Mouse (Mus musculus) neural tube, embryonic 10.5 days (tissue): Measurements from ENCODE around the gene Cgas.
A peak's percentile ranks its signal among the peaks of the same experiment; 100 is the strongest.
"Not testable (repeated sequence)": the region's sequence is repeated elsewhere in the genome, so short reads cannot be mapped to it uniquely, and the experiment has no call there.

Experiments used
- DNase-seq: peaks from one replicate; pipeline ENCODE4 v3.0.0-alpha.2; 2017; ENCODE audit warnings: low spot score; ENCODE audit errors: extremely low spot score

The Cgas gene

DNA sequence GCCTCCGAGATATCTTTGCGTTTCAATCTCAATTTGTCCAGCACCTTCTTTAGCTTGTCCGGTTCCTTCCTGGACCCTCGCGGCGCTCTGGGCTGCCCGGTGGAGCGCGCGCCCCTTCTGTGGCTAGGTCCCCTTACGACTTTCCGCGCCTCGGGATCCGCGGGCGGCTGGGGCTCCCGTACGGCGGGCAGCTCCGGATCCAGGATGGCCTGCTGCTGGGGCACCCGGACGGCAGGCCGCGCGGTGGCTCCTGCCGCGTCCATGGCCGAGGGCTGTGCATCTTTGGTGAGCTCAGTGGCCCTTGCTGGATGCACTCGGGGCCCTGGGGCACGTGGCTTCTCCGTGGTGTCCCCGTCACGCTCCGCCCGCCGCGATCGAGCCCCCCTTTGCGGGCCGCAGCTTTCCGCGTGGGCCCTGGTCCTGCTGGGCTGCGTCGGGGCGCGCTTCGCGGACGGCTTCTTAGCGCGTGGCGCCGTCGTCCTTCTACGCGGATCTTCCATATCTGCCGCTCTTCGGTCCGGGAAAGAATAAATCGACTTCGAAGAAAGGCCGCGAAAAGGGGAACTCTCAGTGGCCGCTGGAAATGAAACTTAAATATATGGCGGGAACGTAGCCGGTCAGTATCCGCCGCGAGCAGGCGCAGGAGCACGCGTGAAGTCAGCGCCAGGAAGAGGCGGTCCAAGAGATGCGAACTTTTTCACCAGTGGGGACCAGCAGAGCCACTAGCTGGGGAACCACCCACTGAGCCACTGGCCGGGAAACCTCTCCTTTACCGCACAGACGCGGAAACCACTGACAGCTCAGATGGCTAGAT, at the start of gene Cgas:
TSS of gene Cgas (minus strand) at position 659 of the 814 bp plus-strand sequence.
- peak; percentile 65 for DNase-seq

DNA sequence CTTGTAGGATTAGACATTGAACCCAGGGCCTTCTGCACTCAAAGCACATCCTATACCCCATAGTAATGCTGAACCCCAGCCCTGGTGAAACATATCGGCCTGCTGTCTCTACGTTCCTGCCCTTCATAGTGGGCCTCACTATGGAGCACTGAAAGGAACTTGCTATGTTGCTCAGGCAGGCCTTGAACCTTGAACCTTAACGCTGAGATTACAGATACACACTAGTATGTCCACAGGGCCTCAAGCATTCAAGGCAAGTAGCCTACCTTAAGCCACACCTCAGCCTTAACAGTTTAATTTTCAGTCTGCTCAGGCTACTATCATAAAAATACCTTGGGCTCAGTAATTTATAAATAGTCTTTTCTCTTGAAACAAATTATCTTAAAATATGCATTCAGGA, 49.2 kb upstream of the Cgas start:
- DNase-seq: no peak

DNA sequence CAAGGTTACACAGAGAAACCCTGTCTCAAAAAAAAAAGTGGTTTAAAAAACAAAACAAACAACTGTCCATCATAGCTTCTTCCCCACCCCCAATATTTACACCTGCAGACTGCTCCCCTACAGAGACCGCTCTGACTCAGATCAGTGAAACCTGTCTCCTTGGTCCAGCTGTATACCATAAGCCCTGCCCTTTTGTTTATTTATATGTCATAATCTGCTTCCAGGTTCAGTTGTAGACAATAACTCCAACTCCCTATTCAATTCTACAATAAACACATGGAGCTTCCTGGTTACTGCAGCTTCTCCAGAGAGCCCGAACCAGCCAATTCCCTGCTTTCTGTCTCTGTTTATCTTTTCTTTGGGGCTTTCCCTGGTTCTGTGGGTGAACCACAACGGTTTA, 48.1 kb upstream of the Cgas start:
- no peak for DNase-seq

DNA sequence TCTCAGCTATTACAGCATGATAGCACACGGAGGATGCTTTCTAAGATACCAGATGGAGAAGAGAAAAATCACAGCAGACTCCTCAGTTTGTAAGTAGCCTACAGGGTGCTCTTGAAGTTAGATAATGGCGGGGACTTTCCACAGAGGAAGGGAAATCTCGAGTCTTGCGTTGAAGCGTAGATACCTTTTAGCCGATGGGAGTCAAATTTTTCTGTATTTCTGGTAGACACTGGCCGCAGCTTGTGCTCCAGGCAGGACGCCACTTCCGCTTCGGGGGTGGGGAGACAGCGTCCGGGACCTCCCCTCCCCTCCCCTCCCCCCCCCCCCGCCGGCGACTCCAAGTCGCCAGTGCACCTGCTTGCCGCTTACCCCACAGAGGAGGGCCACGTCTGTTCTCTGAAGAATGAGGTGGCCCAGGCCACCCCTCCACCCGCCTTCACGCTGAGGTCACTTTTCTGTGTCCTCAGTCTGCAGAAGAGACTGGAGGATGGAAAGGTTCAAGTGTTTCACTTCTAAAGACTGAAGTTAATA, 45.9 kb upstream of the Cgas start, which contains the start of gene Eef1a1:
TSS of gene Eef1a1 (minus strand) at position 262 of the 531 bp plus-strand sequence.
- peak; percentile 52 for DNase-seq

DNA sequence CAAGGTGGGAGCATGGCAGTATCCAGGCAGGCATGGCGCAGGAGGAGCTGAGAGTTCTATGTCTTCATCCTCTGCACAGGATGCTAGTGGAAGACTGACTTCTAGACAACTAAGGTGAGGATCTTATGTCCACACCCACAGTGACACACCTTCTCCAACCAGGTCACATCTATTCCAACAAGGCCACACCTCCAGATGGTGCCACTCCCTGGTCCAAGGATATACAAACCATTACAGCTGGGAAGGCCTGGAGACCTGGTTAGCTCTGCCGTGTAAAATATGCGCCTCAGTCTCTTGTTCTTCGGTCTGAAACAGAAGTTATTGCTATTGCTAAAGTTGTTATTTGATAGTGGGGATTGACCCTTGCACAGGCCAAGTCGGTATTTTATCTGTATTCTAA, 45.0 kb upstream of the Cgas start:
- not testable (repeated sequence) for DNase-seq

DNA sequence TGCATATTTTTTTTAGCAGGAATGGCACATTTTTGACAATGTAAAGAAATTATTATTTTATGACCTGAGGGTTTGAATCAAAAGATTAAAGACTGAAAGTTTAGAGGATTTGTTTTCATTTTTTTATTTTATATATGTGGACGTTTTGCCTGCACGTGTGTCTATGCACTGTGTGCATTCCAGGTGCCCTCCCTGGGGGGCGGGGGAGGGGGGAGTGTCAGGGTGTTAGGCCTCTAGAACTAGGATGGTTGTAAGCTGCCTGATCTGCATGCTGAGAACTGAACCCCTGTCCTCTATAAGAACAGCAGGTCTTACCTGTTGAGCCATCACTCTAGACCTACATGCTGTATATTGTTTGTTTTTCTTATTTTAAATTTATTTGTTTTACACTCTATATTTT, 41.6 kb upstream of the Cgas start:
- DNase-seq: no peak

DNA sequence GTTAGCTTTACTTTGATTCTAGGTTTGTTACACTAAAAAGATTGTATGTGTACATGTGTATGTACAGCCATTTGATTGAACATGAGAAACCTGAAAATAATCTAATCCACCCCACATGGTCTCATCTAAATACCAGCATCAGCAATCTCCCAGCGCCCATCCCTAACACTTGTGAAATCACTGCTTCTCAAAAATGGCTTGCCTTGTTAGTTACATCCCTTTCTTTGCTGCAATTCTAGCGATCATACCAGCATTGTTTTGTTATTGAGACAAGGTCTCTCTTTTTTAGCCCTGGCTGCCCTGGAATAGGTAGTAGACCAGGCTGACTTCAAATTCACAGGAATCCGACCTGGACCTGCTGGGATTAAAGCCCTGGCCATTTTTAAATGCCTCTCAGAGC, 39.3 kb upstream of the Cgas start:
- no peak for DNase-seq

DNA sequence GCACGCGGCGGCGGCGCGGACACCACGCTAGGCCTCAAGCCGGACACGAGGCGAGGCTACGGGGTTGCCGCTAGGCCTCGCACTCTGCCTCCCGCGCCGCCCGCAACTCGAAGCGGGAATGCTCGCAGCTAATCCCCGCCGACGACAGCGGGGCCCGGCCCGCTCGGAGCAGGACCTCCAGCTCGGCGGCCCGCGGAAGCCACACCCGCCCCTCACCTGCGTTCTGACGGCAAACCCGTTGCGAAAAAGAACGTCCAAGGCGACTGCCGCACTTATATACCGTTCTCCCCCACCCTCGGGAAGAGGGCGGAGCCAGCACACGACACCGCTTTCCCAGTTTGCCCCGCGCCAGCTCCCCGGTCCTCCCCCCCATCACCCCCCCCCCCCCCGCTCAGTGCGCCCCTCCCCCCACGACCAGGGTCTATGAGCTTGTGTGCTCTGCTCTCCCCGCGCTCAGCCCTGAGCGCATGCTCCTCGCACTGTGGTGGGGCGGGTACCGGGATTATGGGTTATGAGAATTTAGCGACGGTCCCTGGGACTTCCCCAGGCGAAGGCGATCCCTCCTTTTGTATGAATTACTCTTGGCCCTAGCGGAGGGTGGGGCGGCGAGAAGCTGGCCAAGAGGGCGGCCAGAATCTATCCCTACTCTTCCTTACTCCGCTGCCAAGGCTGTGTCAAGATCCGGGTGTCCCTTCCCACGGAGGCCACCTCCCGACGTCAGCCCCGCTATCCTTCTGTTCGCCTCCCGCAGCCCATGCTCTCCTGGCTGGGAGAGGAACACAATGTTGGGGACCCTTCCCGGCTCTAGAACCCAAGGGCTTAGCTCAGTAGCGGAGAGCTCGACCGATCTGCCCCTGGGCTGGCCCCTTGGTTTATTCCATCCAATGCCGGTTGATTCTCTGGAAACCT, 38.6 kb upstream of the Cgas start:
- DNase-seq: peak; percentile 98

DNA sequence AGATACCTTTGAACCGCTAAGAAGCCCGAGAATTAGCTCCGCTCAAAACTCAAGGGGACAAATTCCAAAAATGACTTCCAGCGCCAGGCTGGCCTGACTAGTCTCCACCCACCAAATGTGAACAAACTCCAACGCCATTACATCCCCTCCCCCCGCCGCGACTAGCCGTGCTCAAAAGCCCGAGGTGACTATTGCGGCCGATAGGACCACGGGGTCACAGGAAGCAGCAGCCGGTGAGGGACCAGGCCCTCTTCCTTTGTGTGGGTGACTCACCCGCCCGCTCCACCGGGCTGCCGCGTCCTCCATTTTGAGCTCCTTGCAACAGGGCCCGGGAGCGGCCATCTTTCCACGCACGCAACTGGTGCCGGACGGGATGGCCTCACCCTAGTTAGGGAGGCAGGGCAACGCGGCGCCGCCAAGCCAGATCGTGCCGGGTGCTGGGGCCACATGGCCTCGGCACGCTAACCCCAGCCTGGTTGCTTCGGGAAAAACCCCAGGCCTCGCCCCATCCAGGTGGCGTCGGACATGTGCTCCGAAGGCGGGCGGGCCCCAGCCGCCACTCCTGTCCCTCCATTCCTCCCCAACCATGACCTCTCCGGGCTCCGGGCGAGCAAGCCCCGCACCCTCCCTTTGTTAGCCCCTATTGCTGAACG, 37.8 kb upstream of the Cgas start:
- DNase-seq: peak; percentile 75

DNA sequence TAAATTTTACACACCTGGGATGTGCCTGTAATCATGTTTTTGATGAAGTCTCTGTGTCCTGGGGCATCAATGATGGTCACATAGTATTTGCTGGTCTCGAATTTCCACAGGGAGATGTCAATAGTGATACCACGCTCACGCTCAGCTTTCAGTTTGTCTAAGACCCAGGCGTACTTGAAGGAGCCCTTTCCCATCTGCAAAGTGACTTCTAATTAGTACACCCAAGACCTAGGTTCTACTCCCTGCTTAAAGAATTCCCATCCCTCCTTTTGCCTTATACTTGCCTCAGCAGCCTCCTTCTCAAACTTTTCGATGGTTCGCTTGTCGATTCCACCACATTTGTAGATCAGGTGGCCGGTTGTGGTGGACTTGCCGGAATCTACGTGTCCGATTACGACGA, 37.2 kb upstream of the Cgas start:
- DNase-seq: not testable (repeated sequence)

DNA sequence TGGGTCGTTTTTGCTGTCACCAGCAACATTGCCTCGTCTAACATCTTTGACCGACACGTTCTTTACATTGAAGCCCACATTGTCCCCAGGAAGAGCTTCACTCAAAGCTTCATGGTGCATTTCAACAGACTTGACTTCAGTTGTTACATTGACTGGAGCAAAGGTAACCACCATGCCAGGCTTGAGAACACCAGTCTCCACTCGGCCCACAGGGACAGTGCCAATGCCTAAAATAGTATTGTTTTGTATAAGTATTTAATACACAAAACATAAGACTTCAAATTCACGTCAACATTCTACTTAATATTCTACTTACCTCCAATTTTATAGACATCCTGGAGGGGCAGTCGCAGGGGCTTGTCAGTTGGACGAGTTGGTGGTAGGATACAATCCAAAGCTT, 36.3 kb upstream of the Cgas start:
- DNase-seq: not testable (repeated sequence)

DNA sequence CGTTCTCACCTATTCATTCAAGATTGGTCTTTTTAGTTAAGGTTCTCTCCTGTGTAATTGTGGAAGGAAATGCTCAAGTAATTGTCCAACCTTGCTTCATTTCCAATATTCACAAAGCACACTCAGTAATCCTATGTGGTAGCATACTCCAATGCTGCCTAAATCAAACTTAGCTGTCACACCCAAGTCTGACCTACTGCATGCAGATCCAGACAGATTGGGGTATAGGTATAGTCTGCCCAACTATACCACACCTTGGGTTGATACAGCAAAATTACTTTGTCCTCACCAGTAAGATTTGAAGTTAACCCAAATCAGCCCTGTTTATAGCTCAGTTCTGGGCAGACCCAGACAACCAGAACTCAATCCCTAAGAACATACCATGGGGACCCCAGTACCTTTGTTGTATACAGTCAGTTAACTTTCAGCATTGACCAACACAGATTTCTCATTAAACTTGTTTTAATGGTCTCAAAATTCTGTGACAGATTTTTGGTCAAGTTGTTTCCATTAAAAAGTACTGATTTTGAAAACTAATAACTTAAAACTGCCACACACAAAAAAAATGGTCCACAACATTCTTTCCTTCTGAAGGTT, 35.1 kb upstream of the Cgas start:
- not testable (repeated sequence) for DNase-seq

DNA sequence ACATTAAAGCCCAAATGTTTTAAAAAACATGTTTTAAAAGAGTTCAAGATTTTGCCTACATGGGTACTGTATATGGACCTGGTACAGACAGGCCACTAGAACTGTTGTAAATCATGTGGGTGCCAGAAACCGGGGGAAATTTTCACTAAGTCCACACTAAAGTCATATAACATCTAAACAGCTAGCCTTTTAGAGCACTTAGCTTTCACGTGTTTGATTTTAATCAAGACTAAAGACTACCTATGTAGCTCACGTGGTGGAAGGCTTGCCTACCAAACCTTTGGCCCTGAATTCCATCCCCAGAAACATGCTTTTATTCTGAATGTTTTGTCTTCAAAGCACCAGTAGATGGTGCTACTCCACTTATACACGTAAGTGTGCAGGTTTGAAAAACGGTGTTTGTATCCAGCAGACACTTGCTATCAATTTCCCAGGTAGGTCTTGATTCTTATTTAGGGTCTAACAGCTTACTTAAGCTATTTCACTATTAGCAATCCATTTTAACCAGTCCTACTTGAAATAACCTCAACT, 34.0 kb upstream of the Cgas start:
- DNase-seq: peak; percentile 26

DNA sequence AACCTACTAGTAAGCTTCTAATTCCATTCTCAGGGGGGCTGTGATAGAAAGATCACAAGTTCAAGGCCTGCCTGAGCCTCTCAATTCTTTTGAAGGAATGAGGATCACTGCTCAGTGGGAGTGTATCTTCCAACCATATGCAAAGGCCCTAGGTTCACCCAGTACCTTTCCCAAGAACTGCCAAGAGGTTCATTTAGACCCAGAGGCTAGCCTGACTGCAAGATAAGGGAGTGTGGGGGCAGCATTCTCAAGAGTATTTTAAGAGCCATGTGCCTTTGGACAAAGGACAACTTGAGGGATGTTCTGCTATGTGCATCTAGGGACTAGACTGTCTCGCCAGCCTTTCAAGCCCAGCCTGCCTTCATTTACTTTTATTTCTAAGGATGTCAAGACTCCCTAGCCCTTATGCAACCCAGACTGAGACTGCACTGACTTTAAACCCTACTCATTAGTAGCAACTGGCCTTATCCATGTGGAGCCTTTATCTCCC, 33.5 kb upstream of the Cgas start:
- DNase-seq: peak; percentile 58

DNA sequence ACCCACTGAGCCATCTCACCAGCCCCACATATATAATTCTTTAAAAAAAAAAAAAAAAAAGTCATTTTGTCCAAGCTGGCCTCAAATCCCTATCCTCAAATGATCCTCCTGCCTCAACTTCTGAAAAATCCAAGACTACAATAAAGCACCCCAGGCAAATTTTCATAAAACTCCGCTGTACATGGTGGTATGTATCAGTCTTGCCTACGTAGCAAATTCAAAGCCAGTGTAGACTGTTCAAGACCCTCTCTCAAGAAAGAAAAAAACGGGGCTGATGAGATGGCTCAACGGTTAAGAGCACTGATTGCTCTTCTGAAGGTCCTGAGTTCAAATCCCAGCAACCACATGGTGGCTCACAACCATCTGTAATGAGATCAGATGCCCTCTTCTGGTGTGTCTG, 32.8 kb upstream of the Cgas start:
- DNase-seq: peak; percentile 34

DNA sequence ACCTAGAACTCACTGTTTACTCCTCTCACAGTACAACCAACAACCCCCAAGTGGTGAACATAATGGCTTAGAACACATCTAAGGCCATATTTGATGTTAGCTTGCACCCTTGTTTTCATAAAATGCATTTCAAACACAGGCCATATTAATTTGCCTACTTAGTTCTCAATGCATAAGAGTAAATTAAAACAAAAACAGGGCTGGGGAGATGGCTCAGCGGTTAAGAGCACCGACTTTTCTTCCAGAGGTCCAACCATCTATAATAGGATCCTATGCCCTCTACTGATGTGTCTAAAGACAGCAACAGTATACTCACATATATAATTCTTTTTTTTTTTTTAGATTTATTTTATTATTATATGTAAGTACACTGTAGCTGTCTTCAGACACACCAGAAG, 32.3 kb upstream of the Cgas start:
- no peak for DNase-seq

DNA sequence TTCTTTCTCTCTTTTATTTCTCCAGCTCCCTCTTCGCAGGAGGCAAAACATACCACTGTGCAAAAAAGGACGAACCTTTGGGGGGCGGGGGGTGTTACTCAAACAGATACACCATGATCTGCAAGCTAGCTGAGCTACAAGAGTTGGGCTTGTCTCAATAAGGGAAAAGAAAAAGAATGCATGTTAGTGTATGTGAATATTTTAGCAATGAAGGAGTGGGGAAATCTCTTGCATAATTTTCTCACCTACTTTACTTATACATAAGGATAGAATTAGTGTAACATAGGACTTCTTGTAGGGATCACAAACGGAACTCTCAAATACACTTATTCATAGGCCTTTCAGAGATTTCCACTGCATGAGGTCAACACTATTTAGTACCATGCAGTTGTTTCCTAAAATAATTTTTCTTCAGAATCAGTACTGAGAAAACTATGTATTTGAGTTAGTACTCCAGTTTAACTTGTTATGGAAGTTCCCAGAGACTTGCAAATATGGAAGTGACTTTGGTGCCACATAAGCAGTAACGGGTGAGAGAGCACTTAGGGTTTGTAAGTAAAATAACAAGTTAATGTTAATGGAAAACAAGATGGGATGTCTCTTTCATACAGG, 31.8 kb upstream of the Cgas start:
- DNase-seq: no peak

DNA sequence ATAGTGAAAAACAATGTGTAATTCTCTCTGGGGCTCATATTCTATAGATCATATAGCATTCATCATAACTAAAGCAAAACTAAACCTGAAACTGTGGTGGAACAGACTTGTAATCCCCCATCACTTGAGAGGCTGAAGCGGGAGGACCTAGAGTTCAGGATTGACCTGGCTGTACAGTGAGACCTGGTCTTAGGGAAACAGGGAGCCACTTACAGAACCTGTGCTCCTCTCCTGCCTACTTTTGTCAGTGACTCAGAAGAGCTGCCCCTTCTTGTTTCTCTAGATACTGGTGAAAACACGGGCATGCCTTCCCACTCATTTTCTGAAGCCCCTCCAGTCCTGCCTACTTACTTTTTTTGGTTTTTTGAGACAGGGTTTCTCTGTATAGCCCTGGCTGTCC, 31.2 kb upstream of the Cgas start:
- DNase-seq: no peak

DNA sequence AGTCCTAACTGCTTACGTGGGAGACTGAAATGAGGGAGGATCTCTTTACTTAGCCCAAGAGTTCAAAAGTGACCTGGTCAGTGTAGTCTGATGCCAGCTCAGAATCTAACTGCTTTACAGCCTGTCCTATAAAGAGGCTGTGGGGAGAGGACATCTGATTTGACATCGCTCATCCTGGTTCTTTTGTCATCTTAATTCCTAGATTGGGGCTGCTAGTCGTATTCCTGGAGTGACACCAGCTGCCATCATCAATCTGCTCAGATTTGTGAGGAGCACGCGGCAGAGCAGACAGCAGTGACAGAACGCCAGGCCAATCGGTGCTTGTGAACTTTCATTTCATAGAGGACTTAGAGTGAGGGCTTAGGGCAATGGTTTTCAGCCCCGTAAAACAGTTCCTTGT, 30.6 kb upstream of the Cgas start:
- no peak for DNase-seq

DNA sequence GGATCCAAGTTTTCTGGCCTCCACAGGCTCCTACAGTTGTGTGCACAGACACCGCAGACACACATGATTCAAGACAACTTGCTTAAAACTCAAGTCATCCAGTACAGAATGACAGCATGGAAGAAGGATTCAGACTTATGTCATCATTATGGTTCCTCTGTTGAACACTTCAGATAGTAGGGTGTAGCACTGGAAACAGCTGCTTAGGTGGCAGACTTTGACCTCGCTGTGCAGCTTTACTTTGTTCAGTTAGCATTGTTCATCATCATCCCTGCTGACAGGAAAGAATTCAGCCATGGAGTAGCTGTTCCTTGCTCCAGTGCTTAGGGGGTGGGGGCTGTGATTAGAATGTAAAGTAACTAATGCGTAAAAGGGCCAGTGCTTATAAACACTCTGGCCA, 22.7 kb upstream of the Cgas start:
- DNase-seq: no peak
